Mouse (Mus musculus): ENCODE data around the gene Prm2. TPM values are rescaled to one million over a fixed set of nuclear protein-coding genes. Genes with fewer than 3 reads are reported as not detected.

The Prm2 gene
- polyA plus RNA-seq, 3 experiments from 2014 or later, result not detected

DNA sequence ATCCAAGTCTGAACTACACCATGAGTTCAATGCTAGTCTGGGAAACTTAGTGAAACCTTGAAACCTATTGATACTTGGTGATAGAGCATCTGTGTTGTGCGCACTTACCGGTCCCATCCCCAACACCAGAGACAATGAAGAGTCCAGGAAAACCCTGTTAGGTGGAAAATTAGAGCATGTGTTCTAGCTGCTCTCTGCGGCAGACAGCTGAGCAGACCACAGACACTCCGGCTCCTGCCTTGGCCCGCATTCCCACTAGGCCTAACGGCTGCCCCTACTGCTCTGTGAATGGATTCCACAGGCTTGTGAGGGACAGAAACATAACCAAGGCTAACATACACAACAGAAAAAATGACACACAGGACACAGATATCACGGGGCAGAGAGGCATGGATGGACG is 22.4 kb downstream of the Prm2 start:
- ATAC-seq, result no peak

GRCm38 (mm10) chr16:10771769-10772510 is 24.0 kb downstream of the Prm2 start:
- peak; percentile 84 for ATAC-seq

- ATAC-seq, result no peak
Observed at GRCm38 (mm10) chr16:10770531-10771325, 25.2 kb downstream of the Prm2 start.

DNA sequence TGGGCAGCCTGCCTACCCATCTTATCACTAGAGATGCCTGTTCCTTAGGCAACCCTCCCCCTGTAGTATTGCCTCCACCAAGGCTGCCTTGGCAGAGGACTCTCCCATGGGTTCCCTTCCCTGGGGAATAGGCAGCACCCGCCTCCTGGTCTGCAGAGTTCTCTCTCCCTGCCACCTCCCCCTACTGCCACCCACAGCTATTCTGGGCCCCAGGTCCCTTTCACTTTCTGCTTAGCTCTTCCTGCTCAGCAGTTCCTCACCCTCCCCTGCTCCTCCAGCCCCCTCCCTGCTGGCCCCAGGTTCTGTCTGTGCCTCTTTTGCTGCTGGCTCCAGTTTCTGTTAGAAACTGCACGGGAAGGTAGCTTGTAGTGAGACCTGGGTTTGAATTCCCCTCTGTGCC is 26.3 kb downstream of the Prm2 start:
- ATAC-seq, result peak; percentile 72

DNA sequence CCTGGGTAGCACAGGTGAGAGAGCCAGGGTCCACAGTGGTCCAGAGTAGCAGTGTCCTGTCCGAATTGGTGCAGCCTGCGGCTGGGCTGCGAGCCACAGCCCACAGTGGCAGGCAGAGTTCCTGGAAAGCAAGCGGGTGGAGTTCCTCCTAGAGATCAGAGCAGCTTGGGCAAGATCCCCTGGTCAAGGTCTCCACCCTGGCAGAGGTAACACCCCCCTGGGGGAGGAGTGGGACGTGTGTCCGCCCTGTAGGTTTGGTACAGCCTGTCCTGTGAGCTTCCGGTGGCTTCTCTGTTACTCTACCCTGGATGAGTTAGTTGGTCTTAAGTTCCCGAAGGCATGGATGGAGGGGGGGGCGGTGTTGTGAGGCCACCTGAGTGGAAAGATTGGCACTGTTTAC is 27.1 kb downstream of the Prm2 start:
- ATAC-seq, result no peak

- no peak for ATAC-seq
Observed at GRCm38 (mm10) chr16:10767158-10767557, 28.8 kb downstream of the Prm2 start.

GRCm38 (mm10) chr16:10764323-10764722 is 31.6 kb downstream of the Prm2 start:
- ATAC-seq, result no peak

DNA sequence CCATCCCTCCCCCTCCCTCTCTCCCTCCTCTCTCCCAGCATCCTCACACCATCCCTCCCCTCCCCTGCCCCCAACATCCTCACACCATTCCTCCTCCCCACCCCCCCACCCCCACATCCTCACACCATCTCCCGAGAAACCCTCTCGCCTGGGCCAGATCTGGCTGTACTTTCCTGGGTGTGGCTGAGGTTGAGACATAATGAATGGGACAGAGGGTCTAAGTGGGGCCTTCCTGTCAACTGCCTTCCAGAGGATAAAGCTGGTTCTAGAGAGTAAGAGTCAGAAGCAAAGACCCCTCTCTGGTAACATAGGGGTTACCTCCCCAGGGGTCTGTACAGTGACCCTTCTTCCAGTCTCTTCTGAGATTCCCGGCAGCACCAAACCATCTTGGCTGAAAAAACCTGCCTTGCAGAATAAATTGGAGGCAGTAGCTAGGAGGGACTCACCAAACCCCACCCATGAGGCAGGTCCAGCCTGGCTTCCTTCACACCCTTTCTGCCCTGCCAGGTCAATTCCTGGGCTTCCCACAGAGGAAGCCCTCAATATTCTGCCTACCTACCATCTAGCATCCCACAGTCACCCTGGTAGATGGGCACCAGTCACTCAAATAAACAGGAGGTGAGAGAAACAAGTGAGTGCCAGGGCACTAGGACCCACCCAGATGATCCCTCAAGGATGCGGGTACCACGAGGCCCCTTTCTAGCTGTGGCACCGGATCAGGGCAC is 32.2 kb downstream of the Prm2 start:
- no peak for ATAC-seq

- no peak for ATAC-seq
Observed at GRCm38 (mm10) chr16:10762569-10763180, 33.3 kb downstream of the Prm2 start.

- no peak for ATAC-seq
Observed at GRCm38 (mm10) chr16:10761182-10761581, 34.8 kb downstream of the Prm2 start.

- no peak for ATAC-seq
Observed at GRCm38 (mm10) chr16:10756168-10756567, 39.8 kb downstream of the Prm2 start.

DNA sequence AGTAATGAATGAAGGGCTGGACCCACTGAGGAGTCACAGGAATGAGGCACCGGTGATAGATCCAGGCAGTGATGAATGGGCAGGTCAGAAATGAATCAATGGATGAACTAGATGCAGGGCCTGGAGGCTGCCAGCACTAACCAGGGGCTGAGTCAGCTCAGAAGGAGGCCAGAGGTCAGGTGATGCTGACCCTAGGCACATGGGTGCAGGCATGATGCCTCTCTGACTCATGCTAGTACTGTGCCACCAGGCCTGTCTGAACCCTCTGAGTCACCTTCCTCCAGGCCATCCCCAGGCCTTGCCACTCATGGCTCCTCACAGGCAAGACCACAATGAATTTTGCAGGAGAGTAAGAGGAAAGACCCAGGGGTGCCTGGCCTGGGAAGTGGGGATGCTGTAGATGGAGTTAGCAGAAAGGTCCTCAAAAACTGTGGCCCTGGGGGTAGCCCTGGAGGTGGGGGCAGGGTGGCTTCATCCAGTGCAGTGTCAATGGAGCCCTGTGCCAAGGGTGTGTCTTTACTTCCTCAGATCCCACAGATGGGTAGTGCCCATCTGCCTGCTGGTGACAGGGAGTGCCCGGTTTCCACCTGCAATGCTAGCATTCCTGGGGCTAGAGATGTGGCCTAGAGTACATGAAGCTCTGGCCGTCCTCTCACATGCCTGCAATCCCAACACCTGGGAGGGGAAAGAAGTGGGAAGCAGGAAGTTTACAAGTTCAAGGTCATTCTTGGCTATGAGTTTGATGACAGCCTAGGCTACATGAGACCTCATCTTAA is 41.2 kb downstream of the Prm2 start:
- no peak for ATAC-seq

DNA sequence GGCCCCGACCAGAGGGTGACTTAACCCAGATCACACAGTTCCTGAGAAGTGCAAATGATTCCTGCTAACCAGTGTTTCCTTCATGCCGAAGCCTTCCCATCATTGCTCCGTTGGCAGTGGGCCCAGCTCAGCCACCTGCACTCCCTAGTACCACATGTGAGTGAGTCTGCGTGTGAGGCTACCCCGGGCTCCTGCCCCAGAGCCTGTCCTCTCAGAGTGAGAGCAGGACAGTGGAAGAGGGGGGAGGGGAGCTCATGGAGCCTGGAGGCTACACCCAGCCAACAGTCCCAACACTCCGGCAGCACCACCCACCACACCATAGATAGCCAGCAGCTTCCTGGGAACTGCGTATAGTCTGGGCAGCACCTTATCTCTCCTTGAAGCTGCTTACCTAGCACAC is 46.1 kb downstream of the Prm2 start:
- no peak for ATAC-seq

DNA sequence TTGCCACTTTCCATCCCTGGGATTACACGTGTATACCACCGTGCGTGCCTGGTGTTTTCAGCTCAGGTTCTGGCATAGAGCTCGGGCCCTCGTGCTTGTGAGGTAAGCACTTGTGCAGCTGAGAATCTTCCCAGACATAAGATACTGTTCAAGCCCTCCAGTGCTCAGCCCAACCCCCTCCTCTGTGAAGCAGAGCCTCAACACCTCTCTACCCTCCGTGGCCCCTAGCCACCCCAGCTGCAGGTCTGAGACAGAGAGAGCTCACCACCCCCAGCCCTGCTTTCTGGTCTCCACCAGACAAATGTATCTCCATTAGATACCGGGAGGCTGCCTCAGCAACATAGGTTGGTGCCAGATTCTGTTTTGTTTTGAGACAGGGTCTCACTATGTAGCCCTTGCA is 46.7 kb downstream of the Prm2 start:
- ATAC-seq, result no peak

Other genes with a start within 250 kb of the Prm2 start
- 1 to 10 TPM; 3.9 to 4.7 (median 4.3) TPM for gene Socs1, start 10.6 kb downstream of the Prm2 start, polyA plus RNA-seq (2017; shearing (Covaris generic))
- gene Tnp2, start 7.5 kb downstream of the Prm2 start, polyA plus RNA-seq (2017; shearing (Covaris generic)), result 1 to 10 TPM; 6.3 to 9.8 (median 6.6) TPM
- gene Prm3, start 5.2 kb downstream of the Prm2 start, polyA plus RNA-seq (2017; shearing (Covaris generic)), result not detected
- gene Prm1, start 9.7 kb upstream of the Prm2 start, polyA plus RNA-seq (2017; shearing (Covaris generic)), result 1 to 10 TPM in 1 of 3 experiments, not detected in 2; 1.1 TPM
- not detected for gene Gm11172, start 16.8 kb upstream of the Prm2 start, polyA plus RNA-seq (2017; shearing (Covaris generic))
- 1 to 10 TPM; 1.2 to 1.4 (median 1.2) TPM for gene Rmi2, start 38.9 kb upstream of the Prm2 start, polyA plus RNA-seq (2017; shearing (Covaris generic))